ENCODE assay signal across 15 mouse cellular contexts in genomic region chr1:90100360-90101232, GRCm38 (mm10). TPM values are rescaled to one million over a fixed set of nuclear protein-coding genes. Genes with fewer than 3 reads are reported as not detected.
A peak's percentile ranks its signal among the peaks of the same experiment; 100 is the strongest.
DNase-seq lines count a peak whose midpoint lies in the region; ATAC-seq lines count a peak whose summit lies in the region.
"Had no signal": no experiment of that assay in that cellular context is flagged by ENCODE, and none has a peak within 500 bp of the region (broad histone marks: within the 10 kb centered on the region; RNA-seq: fewer than 3 reads in every experiment).

No protein-coding gene starts in this region.

- H3K27me3 ChIP-seq in lung, embryonic 16.5 days (ENCODE audit: control insufficient read depth, insufficient read depth, low read depth, low read length): no peaks in the 10 kb centered on the region
- H3K27me3 ChIP-seq: neural tube, embryonic 15.5 days had no signal

- H3K36me3 ChIP-seq in lung, embryonic 16.5 days (ENCODE audit: control insufficient read depth, insufficient read depth, low read length): no peaks in the 10 kb centered on the region
- H3K36me3 ChIP-seq: heart, embryonic 15.5 days; neural tube, embryonic 15.5 days had no signal

- 55% methylated on average over 10 of the region's 10 CpGs for WGBS in lung, embryonic 16.5 days

- peak; percentile 61; the same call in 1 of the 2 replicates for ATAC-seq in lung, embryonic 16.5 days (ENCODE audit: low read depth)

- H3K4me3 ChIP-seq in lung, embryonic 16.5 days (ENCODE audit: low read length): no peak overlapping the region
- H3K4me3 ChIP-seq: heart, embryonic 15.5 days; neural tube, embryonic 15.5 days had no signal

- H3K4me1 ChIP-seq in lung, embryonic 16.5 days (replicated peaks; ENCODE audit: control insufficient read depth, insufficient read depth, low read length): no peaks in the 10 kb centered on the region
- H3K4me1 ChIP-seq: heart, embryonic 15.5 days; neural tube, embryonic 15.5 days had no signal

- DNase-seq in gastrocnemius, postnatal 10 days: peak; percentile 28
- DNase-seq in gastrocnemius, adult 18-20 months (ENCODE audit: low spot score): no peak
- peak; percentile 82 for DNase-seq in urinary bladder, postnatal 14 days (ENCODE audit: low spot score)
- DNase-seq in urinary bladder, adult 2 months (ENCODE audit: low spot score): no peak
- peak; percentile 64 to 67 for DNase-seq in urinary bladder, postnatal 4 days (ENCODE audit: low spot score in 2 of 2)
- no peak for DNase-seq in retina, embryonic 14.5 days (ENCODE audit: low spot score)
- DNase-seq in cerebellum, postnatal 25 days: no peak
- DNase-seq: adrenal gland, adult 2 months; midbrain, embryonic 14.5 days; right cerebral cortex, postnatal 25 days had no signal

- no peaks in the 10 kb centered on the region for H3K9me3 ChIP-seq in lung, embryonic 16.5 days (ENCODE audit: control insufficient read depth, low read length)
- H3K9me3 ChIP-seq: heart, embryonic 15.5 days; neural tube, embryonic 15.5 days had no signal

- no peak overlapping the region for H3K9ac ChIP-seq in lung, embryonic 16.5 days (ENCODE audit: low read length)
- H3K9ac ChIP-seq: heart, embryonic 15.5 days; liver, embryonic 14.5 days; neural tube, embryonic 15.5 days had no signal

- H3K4me2 ChIP-seq in lung, embryonic 16.5 days (ENCODE audit: low read depth, low read length): no peak overlapping the region
- H3K4me2 ChIP-seq: heart, embryonic 15.5 days; neural tube, embryonic 15.5 days had no signal

- H3K27ac ChIP-seq in lung, embryonic 16.5 days (ENCODE audit: low read length): no peak overlapping the region
- H3K27ac ChIP-seq: heart, embryonic 15.5 days; liver, embryonic 14.5 days; neural tube, embryonic 15.5 days had no signal

RNA-seq across cellular contexts. Expression of gene Iqca, which starts 52.6 kb away (rescaled TPM):
- not detected for total RNA-seq in gastrocnemius, postnatal 10 days (2021)
- total RNA-seq in gastrocnemius, adult 18-20 months (2021): not detected
- polyA plus RNA-seq in urinary bladder, adult 2 months (2012; rRNA removed): 0.09 TPM in 1 of 2 replicates, not detected in the other
- polyA plus RNA-seq in lung, embryonic 16.5 days (2015; fragmentation: Nextera tagmentation; extraction: Ambion mirVana): 2.1 and 2.9 TPM in 2 replicates
- total RNA-seq: adrenal gland, adult 2 months; MEL had no signal
- polyA plus RNA-seq: adrenal gland, adult 2 months; heart, embryonic 15.5 days had no signal

Comparison
In these comparisons a context has a peak if more than half of its experiments do, and no peak if none do; other contexts are left out.
1. DNase-seq: peak in gastrocnemius, postnatal 10 days (single experiment), urinary bladder, postnatal 14 days (single experiment) and urinary bladder, postnatal 4 days (2 of 2); none in gastrocnemius, adult 18-20 months (single experiment), urinary bladder, adult 2 months (single experiment), retina, embryonic 14.5 days (single experiment) and cerebellum, postnatal 25 days (0 of 2).